Mouse (Mus musculus) frontal cortex, postnatal 14 days (tissue): Measurements from ENCODE around the gene Galnt18.

Source experiments
- DNase-seq, 2 experiments: peaks; one replicate each; pipeline ENCODE4 v3.0.0; 2022; ENCODE audit warnings: low spot score in 2 of 2

Gene Galnt18

GRCm38 (mm10) chr7:111713828-111714600 is 65.8 kb downstream of the Galnt18 start:
- DNase-seq = no peak

GRCm38 (mm10) chr7:111712797-111713196 is 67.0 kb downstream of the Galnt18 start:
- no peak for DNase-seq

GRCm38 (mm10) chr7:111711045-111711808 is 68.5 kb downstream of the Galnt18 start:
- no peak for DNase-seq

- DNase-seq = no peak
Measured at GRCm38 (mm10) chr7:111710311-111710710, 69.5 kb downstream of the Galnt18 start.

- DNase-seq = no peak
Measured at GRCm38 (mm10) chr7:111708563-111708962, 71.2 kb downstream of the Galnt18 start.

- DNase-seq = no peak
Measured at GRCm38 (mm10) chr7:111702961-111703360, 76.8 kb downstream of the Galnt18 start.

GRCm38 (mm10) chr7:111701788-111702187 is 78.0 kb downstream of the Galnt18 start:
- DNase-seq = no peak

GRCm38 (mm10) chr7:111699446-111699845 is 80.3 kb downstream of the Galnt18 start:
- DNase-seq = no peak

GRCm38 (mm10) chr7:111696226-111696625 is 83.6 kb downstream of the Galnt18 start:
- DNase-seq = no peak

GRCm38 (mm10) chr7:111694312-111694711 is 85.5 kb downstream of the Galnt18 start:
- no peak for DNase-seq

GRCm38 (mm10) chr7:111692641-111693261 is 87.0 kb downstream of the Galnt18 start:
- DNase-seq = peak; percentile 21 to 42

- DNase-seq = no peak
Measured at GRCm38 (mm10) chr7:111680108-111680507, 99.7 kb downstream of the Galnt18 start.

- DNase-seq = no peak
Measured at GRCm38 (mm10) chr7:111676483-111676882, 103.3 kb downstream of the Galnt18 start.

- DNase-seq = no peak
Measured at GRCm38 (mm10) chr7:111672467-111672866, 107.3 kb downstream of the Galnt18 start.

- DNase-seq = no peak
Measured at GRCm38 (mm10) chr7:111663139-111664073, 116.4 kb downstream of the Galnt18 start.

- no peak for DNase-seq
Measured at GRCm38 (mm10) chr7:111658579-111658978, 121.2 kb downstream of the Galnt18 start.

- DNase-seq = no peak
Measured at GRCm38 (mm10) chr7:111655002-111655401, 124.8 kb downstream of the Galnt18 start.

- no peak for DNase-seq
Measured at GRCm38 (mm10) chr7:111654526-111654925, 125.3 kb downstream of the Galnt18 start.

- DNase-seq = no peak
Measured at GRCm38 (mm10) chr7:111644362-111644761, 135.4 kb downstream of the Galnt18 start.

GRCm38 (mm10) chr7:111638899-111639298 is 140.9 kb downstream of the Galnt18 start:
- no peak for DNase-seq

- DNase-seq = no peak
Measured at GRCm38 (mm10) chr7:111638465-111638864, 141.3 kb downstream of the Galnt18 start.
